Mouse (Mus musculus) WW6 (cell line): ENCODE measurements at regions not wholly inside any gene's neighbourhood (a gene's known extent, or its start where the extent isn't known, plus 50 kb on each side); places are given as distances from the start of the nearest gene placed in this dataset.

ENCODE experiments used
- DNase-seq: peaks from one replicate; pipeline ENCODE4 v3.0.0-alpha.2; 2013; ENCODE audit warnings: low read depth, low spot score

DNA sequence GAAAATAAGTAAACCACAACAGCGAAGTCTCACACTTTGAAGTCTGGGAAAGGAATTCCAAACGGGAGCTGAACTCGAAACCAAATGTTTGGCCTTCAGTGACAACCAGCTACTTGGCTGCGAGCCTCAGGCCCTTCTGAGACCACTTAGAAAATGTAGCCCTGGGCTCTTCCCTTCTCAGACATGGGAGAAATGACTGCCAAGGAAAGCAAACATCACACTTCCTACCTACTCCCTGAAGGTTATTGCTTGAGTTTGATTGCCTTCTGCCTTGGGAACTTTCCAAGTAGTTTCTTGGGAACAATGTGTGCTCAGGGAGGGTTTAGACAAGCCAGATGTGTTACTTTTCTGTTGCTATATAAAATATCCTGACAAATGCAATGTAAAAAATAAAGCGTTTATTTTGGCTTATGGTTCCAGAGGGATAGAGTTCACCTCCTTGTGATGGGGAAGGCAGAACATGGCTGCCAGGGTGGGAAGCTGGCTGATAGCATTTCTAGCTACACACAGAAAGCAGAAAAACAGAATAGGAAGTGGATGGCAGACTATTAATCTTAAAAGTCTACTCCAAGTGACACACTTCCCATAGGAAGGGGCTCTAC is 194.8 kb upstream of the Rack1 start:
- no peak for DNase-seq

GRCm38 (mm10) chr11:48601096-48601495 is 199.0 kb upstream of the Rack1 start:
- DNase-seq = no peak

DNA sequence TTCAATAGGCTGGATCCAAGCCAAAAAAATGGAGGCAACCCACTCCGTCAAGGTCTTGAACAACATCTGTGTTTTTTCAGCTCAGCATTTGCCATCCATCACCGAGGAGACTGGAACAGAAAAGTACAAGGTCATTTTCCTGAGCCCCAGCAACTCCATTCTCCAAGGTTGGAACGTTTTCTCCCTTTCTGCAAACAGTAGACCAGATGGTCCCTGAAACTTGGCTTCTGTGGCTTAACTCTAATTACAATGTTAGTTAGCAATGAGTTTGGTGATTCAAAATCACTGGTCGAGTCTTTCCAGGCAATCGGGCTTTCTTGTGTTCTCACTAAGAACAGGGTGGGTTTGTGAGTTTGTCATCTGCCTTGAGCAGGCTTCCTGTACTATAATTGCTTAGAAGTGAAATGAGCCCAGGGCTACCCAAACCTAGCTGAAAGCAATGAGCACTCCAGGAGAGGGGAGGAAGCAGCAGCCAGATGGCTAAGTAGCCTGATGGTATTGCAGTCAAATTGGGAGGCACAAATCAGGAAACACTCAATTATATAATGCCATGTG is 200.5 kb upstream of the Rack1 start:
- no peak for DNase-seq

DNA sequence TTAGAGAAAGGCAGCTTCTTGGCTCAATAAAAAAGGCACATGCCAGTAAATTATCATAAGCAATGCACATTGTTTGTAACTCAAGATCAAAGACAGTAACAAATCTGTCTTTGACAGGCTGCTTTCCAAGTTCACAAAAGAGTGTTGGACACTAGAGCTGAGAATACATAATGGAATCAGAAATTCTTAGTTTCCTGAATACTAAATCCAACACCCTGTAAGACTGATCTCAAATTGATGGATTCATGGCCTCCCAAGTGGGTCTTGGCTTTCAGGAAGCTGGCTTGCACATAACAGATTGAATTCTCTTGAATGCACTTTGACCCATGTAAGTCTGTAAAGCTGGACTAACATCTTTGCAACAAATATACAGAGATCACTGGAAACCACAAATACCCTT is 201.1 kb upstream of the Rack1 start:
- DNase-seq = no peak

GRCm38 (mm10) chr11:48594429-48594828 is 205.7 kb upstream of the Rack1 start:
- DNase-seq = no peak

- DNase-seq = peak; percentile 16
These were observed 211.1 kb upstream of the Rack1 start for GRCm38 (mm10) chr11:48588833-48589649.

GRCm38 (mm10) chr11:48568769-48569168 is 231.4 kb upstream of the Rack1 start:
- no peak for DNase-seq

DNA sequence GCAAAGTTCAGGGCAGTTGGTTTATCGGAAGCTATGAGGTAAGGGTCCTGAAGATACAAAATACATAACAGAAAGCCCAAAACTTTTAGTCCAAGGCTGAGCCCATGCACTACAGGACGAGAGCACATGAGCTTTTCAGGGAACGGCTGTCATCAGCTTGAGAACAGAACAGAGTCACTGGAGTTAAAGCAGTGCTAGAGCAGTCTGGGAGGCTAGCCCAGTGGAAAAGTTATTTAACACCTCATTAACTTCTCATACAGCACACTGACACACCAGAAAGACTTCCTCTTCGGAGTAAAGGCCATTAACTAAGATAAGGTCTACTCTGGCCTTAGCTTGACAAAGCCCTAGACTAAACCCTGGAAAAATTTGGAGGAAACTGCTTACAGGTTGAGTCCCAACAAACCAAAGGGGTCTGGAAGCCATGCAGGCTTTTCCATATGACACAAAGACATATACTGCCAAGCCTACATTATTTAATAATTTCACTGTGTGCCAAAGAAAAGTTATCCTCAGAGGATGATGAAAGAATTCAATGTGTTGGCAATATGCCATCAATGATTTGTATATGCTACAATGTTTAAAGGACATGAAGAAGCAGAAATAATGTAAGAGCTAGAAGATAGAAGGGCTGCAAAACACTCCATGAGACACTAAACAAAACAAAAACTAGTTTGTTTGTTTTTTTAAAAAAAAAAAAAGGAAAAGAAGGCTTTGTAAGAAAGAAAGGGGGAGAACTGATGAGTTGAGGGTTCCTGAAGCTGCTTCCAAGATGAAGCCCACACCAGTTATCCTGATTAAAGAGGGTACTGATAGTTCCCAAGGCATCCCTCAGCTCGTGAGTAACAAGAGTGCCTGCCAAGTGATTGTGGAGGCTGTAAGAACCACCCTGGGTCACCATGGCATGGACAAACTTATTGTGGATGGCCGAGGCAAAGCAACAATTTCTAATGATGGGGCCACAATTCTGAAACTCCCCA is 232.3 kb upstream of the Rack1 start:
- no peak for DNase-seq

GRCm38 (mm10) chr11:48558053-48558452 is 242.1 kb upstream of the Rack1 start:
- DNase-seq = no peak

GRCm38 (mm10) chr11:48552006-48552405 is 248.1 kb upstream of the Rack1 start:
- no peak for DNase-seq

- no peak for DNase-seq
These were observed 248.9 kb upstream of the Rack1 start for GRCm38 (mm10) chr11:48551201-48551600.

DNA sequence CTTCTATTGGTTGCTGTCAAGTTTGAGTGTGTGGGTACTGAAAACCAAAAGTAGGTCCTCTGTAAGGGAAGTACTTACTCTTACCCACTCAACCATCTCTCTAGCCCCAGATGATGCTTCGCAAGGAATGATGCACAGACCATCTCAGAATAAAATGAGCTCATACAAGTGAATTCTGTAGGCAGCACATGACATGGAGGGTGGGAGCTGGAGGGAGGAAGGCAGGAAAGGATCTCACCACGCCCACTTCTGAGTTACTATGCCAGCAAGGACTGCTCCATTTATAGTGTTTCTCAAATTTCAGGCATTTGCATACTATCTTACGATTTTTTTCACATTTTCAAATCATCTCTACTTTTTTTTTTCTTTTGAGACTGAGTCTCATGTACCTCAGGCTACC is 273.8 kb upstream of the Rack1 start:
- no peak for DNase-seq

- DNase-seq = no peak
These were observed 274.6 kb upstream of the Rack1 start for GRCm38 (mm10) chr11:48525517-48525916.

DNA sequence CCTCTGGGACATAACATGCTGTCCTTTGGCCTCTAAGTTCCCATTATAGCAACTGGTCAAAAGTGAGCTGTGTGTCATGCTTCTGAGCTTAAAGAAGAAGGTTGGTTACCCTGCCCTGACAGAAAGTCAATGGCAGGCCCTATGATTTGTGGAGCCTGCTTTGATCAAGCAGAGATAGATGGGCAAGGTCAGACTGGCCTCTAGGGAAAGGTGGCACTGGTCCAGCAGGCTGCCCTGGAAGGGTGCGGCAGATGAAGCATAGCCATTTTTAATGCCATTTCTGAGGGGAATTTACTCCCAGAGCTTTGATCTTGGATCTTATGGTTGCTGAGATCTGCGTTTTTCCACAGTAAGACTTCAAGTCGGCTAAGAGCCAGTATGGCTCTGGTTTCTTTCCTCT is 293.2 kb upstream of the Rack1 start:
- DNase-seq = no peak

DNA sequence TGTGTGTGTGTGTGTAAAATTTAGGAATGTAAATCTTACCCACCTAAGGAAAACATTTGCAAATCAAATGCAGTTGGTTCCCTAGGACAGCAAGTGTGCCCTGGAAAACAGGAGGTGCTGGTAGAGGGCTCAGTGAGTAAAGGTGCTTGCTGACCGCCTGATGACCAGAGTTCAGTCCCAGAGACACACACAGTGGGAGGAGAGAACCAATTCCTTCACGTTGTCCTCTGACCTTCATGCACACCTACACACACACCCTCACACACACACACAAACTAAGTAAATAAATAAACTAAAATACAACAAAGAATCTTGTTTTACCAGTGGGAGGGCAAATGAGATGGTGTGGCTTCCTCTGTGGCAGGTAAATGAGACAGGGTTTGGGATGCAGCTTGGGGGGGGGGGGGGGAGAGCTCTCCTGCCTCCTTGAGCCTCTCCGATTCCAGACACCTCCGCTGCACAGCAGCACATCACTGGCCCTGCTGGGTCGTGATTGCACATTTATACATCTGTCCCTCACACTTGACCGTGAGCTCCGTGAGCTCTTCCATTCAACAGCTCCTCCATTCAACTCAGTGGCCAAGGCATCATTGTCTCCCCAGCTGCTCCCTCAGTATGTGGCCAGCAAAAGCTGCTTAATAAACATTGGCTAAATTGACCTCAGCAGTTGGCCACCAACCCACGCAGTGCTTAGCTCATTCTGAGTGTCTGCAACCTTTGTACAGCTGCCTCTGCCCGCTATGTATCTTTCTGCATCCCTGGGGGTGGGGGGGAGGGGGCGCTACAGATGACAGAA is 297.9 kb upstream of the Rack1 start:
- no peak for DNase-seq

DNA sequence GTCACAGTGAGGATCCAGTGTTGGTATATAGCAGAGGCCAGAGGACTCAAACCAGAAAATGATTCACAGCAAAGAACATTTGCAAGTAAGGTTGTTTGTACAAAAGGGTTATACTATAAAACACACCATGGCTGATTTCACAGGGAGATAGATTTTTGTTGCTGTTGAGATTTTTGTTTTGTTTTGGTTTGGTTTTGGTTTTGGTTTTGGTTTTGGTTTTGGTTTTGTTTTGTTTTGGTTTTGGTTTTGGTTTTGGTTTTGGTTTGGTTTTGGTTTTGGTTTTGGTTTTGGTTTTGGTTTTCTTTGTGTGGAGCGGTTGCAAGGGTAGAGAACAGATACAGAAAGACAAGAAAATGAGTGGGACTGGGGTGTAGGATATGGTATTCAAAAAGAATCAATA is 301.1 kb upstream of the Rack1 start:
- DNase-seq = no peak

- DNase-seq = no peak
These were observed 311.8 kb upstream of the Rack1 start for GRCm38 (mm10) chr11:48488308-48488707.

- no peak for DNase-seq
These were observed 336.1 kb upstream of the Rack1 start for GRCm38 (mm10) chr11:48464036-48464435.

- no peak for DNase-seq
These were observed 350.2 kb upstream of the Rack1 start for GRCm38 (mm10) chr11:48449883-48450282.

GRCm38 (mm10) chr11:48442534-48443254 is 357.4 kb upstream of the Rack1 start:
- DNase-seq = no peak
